Mouse (Mus musculus) neural tube, embryonic 12.5 days (tissue): ENCODE data around the gene Mdn1. TPM values are rescaled to one million over a fixed set of nuclear protein-coding genes. Genes with fewer than 3 reads are reported as not detected.

Experiments used
- ATAC-seq: fragments of 200-750 bp; cut with Nextera tagmentation; 2 replicates; pipeline ENCODE4 v1.8.0; 2017; ENCODE audit warnings: low read depth, mild to moderate bottlenecking, moderate TSS enrichment, moderate library complexity; ENCODE audit not compliant: low FRiP score
- H3K27ac ChIP-seq: fragments of 300-500 bp; sonication (generic); 2 replicates; pipeline ENCODE4 v1.5.1; 2016
- H3K27me3 ChIP-seq: fragments of 300-500 bp; sonication (generic); replicated peaks from 2 replicates; pipeline ENCODE4 v1.6.1; 2016; ENCODE audit warnings: mild to moderate bottlenecking
- H3K36me3 ChIP-seq: fragments of 300-500 bp; sonication (generic); 2 replicates; pipeline ENCODE4 v1.6.1; 2016; ENCODE audit warnings: mild to moderate bottlenecking
- H3K4me1 ChIP-seq: fragments of 300-500 bp; sonication (generic); 2 replicates; pipeline ENCODE4 v1.6.1; 2016
- H3K4me2 ChIP-seq: fragments of 300-500 bp; sonication (generic); replicated peaks from 2 replicates; pipeline ENCODE4 v1.6.1; 2016; ENCODE audit warnings: mild to moderate bottlenecking
- H3K4me3 ChIP-seq: fragments of 300-500 bp; sonication (generic); 2 replicates; pipeline ENCODE4 v1.5.1; 2016
- H3K9ac ChIP-seq: fragments of 300-500 bp; sonication (generic); 2 replicates; pipeline ENCODE4 v1.6.1; 2016; ENCODE audit warnings: mild to moderate bottlenecking
- H3K9me3 ChIP-seq: fragments of 300-500 bp; sonication (generic); 2 replicates; pipeline ENCODE4 v1.6.1; 2016; ENCODE audit warnings: mild to moderate bottlenecking
- WGBS: fragments of 180-500 bp; shearing (Covaris S2); methylation state at CpG from one replicate; pipeline ENCODE4 v1.1.7; 2016; 5-methylcytosine and 5-hydroxymethylcytosine counted together
- polyA plus RNA-seq: library from polyadenylated mRNA; unstranded; fragments of >200 nt; fragmentation: Nextera tagmentation; extraction: Ambion mirVana; gene quantifications from 2 replicates; pipeline ENCODE4 v1.2.1, GENCODE M21; 2016

Mdn1 gene
- polyA plus RNA-seq, 1 experiment from 2014 or later: 15.1 TPM

DNA sequence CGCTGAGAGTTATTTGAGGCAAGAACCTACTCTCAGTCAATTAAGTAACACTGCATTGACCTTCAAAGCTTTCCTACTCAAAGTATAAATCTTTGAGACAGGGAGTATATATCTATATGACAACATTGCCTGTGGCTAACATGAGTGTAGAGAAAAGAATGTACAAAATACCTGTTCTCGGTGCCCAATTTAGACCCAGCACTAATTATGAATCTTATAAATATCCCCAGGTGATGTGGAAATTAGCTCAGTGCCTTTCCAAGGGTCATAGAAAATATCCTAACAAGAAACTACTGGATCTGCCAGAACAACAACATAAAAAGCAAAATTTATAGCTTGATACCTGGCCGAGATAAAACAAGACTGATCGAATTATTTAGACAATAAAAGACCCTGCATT, 142.1 kb downstream of the Mdn1 start:
- Histone ChIP-seq H3K4me3 (no peak overlapping the region), H3K27me3 (no peaks in the 10 kb centered on the region), H3K4me2 (no peak overlapping the region), H3K27ac (no peak overlapping the region), H3K9ac (no peak overlapping the region), H3K9me3 (no peaks in the 10 kb centered on the region), H3K4me1 (peaks cover 9% of the 10 kb centered on the region), H3K36me3 (peaks cover 5% of the 10 kb centered on the region; the same call in 1 of the 2 replicates)
- WGBS: 93% methylated on average over 4 of the region's 4 CpGs
- no peak for ATAC-seq

GRCm38 (mm10) chr4:32799966-32800576, 143.2 kb downstream of the Mdn1 start, which contains the start of gene Lyrm2:
TSS of gene Lyrm2 (plus strand) at chr4:32800253.
- peak within 1 kb of the TSS; percentile 99 for H3K27ac ChIP-seq
- H3K9me3 ChIP-seq: no peaks in the 10 kb centered on the region
- no peaks in the 10 kb centered on the region for H3K27me3 ChIP-seq
- WGBS: under 1% methylated on average over 53 of the region's 53 CpGs
- peak within 1 kb of the TSS; percentile 89 for H3K9ac ChIP-seq
- peaks cover 9% of the 10 kb centered on the region for H3K4me1 ChIP-seq
- peak within 1 kb of the TSS; percentile 87 for H3K4me3 ChIP-seq
- peaks cover 5% of the 10 kb centered on the region; the same call in 1 of the 2 replicates for H3K36me3 ChIP-seq
- peak; percentile 93 for ATAC-seq
- H3K4me2 ChIP-seq: peak within 1 kb of the TSS; percentile 73

- ATAC-seq: peak; percentile 55
- peak overlapping the region; percentile 87 for H3K4me3 ChIP-seq
- peak overlapping the region; percentile 73 for H3K4me2 ChIP-seq
- H3K36me3 ChIP-seq: peaks cover 5% of the 10 kb centered on the region; the same call in 1 of the 2 replicates
- peak overlapping the region; percentile 89 for H3K9ac ChIP-seq
- no peaks in the 10 kb centered on the region for H3K9me3 ChIP-seq
- peaks cover 9% of the 10 kb centered on the region for H3K4me1 ChIP-seq
- 14% methylated on average over 9 of the region's 9 CpGs for WGBS
- H3K27me3 ChIP-seq: no peaks in the 10 kb centered on the region
- peak overlapping the region; percentile 99 for H3K27ac ChIP-seq
Observed at GRCm38 (mm10) chr4:32800577-32801170, 143.8 kb downstream of the Mdn1 start.

GRCm38 (mm10) chr4:32817478-32817877, 160.6 kb downstream of the Mdn1 start:
- no peak overlapping the region for H3K4me2 ChIP-seq
- ATAC-seq: no peak
- no peak overlapping the region for H3K27ac ChIP-seq
- no peaks in the 10 kb centered on the region for H3K4me1 ChIP-seq
- no peak overlapping the region for H3K4me3 ChIP-seq
- no peaks in the 10 kb centered on the region for H3K9me3 ChIP-seq
- no peaks in the 10 kb centered on the region for H3K27me3 ChIP-seq
- H3K36me3 ChIP-seq: peaks cover 42% of the 10 kb centered on the region
- WGBS: 76% methylated on average over 5 of the region's 5 CpGs
- no peak overlapping the region for H3K9ac ChIP-seq

DNA sequence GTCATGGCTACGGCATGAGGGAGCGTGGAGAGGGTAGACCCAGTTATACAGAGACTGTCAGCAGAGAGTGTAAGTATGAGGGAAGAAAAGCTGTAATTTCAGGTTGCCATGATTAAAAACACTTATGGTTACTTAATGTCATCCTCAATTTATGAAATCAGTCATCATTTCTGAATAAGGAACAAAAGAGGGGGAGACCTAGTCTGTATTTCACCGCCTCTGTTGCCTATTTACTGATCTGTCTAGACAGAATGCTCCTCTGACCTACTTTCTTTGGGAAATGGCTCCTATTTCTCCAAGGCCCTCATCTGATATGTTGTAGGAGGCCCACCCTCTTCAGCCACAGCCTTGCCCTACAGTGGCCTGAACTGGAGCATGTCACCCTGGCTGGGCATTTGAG, 163.8 kb downstream of the Mdn1 start:
- Histone ChIP-seq H3K27me3 (no peaks in the 10 kb centered on the region), H3K4me3 (no peak overlapping the region), H3K4me2 (no peak overlapping the region), H3K9me3 (no peaks in the 10 kb centered on the region), H3K4me1 (no peaks in the 10 kb centered on the region), H3K27ac (no peak overlapping the region), H3K9ac (no peak overlapping the region), H3K36me3 (peaks cover 43% of the 10 kb centered on the region)
- WGBS: 94% methylated on average over 3 of the region's 3 CpGs
- no peak for ATAC-seq

- ATAC-seq: no peak
- H3K36me3 ChIP-seq: peaks cover 23% of the 10 kb centered on the region
- 57% methylated on average over 8 of the region's 8 CpGs for WGBS
- H3K4me2 ChIP-seq: no peak overlapping the region
- no peak overlapping the region for H3K4me3 ChIP-seq
- no peaks in the 10 kb centered on the region for H3K9me3 ChIP-seq
- H3K9ac ChIP-seq: no peak overlapping the region
- H3K4me1 ChIP-seq: 0 out of 2 replicates have a peak, but pooled peaks cover 2% of the 10 kb centered on the region
- no peak overlapping the region for H3K27ac ChIP-seq
- H3K27me3 ChIP-seq: no peaks in the 10 kb centered on the region
Observed at GRCm38 (mm10) chr4:32824254-32824653, 167.3 kb downstream of the Mdn1 start.

Other genes starting within 250 kb of the Mdn1 start
- gene Gja10, start 54.4 kb upstream of the Mdn1 start, polyA plus RNA-seq: 0.14 TPM in 2 replicates
- 45.4 and 52.3 TPM in 2 replicates for gene Casp8ap2, start 41.7 kb upstream of the Mdn1 start, polyA plus RNA-seq
- 152 and 160 TPM in 2 replicates for gene Lyrm2, start 143.1 kb downstream of the Mdn1 start, polyA plus RNA-seq